Mouse (Mus musculus) hindbrain, embryonic 14.5 days (tissue): ENCODE data around the gene Nfib. TPM values are rescaled to one million over a fixed set of nuclear protein-coding genes. Genes with fewer than 3 reads are reported as not detected.
A peak's percentile ranks its signal among the peaks of the same experiment; 100 is the strongest.

ENCODE experiments used
- ATAC-seq: fragments of 200-750 bp; cut with Nextera tagmentation; 2 replicates; pipeline ENCODE4 v1.8.0; 2017; ENCODE audit warnings: moderate number of reproducible peaks, mild to moderate bottlenecking, moderate TSS enrichment, moderate library complexity; ENCODE audit not compliant: low FRiP score
- DNase-seq: peaks from one replicate; pipeline ENCODE4 v3.0.0-alpha.2; 2015; ENCODE audit warnings: low spot score
- H3K27ac ChIP-seq: fragments of 300-500 bp; sonication (generic); 2 replicates; pipeline ENCODE4 v1.5.1; 2014; ENCODE audit warnings: mild to moderate bottlenecking, moderate library complexity
- H3K27me3 ChIP-seq: fragments of 300-500 bp; sonication (generic); 2 replicates; pipeline ENCODE4 v1.6.1; 2014; ENCODE audit warnings: mild to moderate bottlenecking, low read length, mixed read lengths; ENCODE audit not compliant: control insufficient read depth, insufficient read depth
- H3K36me3 ChIP-seq: fragments of 300-500 bp; sonication (generic); replicated peaks from 2 replicates; pipeline ENCODE4 v1.6.1; 2014; ENCODE audit not compliant: control insufficient read depth, insufficient read depth
- H3K4me1 ChIP-seq: fragments of 300-500 bp; sonication (generic); replicated peaks from 2 replicates; pipeline ENCODE4 v1.6.1; 2014; ENCODE audit warnings: antibody characterized with exemption, low read length, mixed read lengths; ENCODE audit not compliant: control insufficient read depth, insufficient read depth
- H3K4me2 ChIP-seq: fragments of 300-500 bp; sonication (generic); replicated peaks from 2 replicates; pipeline ENCODE4 v1.6.1; 2014; ENCODE audit warnings: mild to moderate bottlenecking, moderate library complexity
- H3K4me3 ChIP-seq: fragments of 300-500 bp; sonication (generic); replicated peaks from 2 replicates; pipeline ENCODE4 v1.5.1; 2014; ENCODE audit warnings: mild to moderate bottlenecking, low read length
- H3K9ac ChIP-seq: fragments of 300-500 bp; sonication (generic); 2 replicates; pipeline ENCODE4 v1.6.1; 2014
- H3K9me3 ChIP-seq: fragments of 300-500 bp; sonication (generic); 2 replicates; pipeline ENCODE4 v1.6.1; 2016; ENCODE audit warnings: low read length; ENCODE audit not compliant: control insufficient read depth
- WGBS: fragments of 180-500 bp; shearing (Covaris S2); extraction: QIAGEN DNeasy Blood & Tissue Kit; methylation state at CpG from one replicate; pipeline ENCODE4 v1.1.7; 2014; 5-methylcytosine and 5-hydroxymethylcytosine counted together
- polyA plus RNA-seq: library from polyadenylated mRNA; unstranded; fragments of >200 nt; fragmentation: Nextera tagmentation; extraction: Ambion mirVana; gene quantifications from 2 replicates; pipeline ENCODE4 v1.2.1, GENCODE M21; 2014

Gene Nfib
- polyA plus RNA-seq, 1 experiment from 2014 or later = 90.8 TPM

GRCm38 (mm10) chr4:82426224-82426623 is 279.3 kb downstream of the Nfib start:
- Histone ChIP-seq H3K27ac (no peak overlapping the region), H3K36me3 (no peaks in the 10 kb centered on the region), H3K9ac (no peak overlapping the region), H3K4me1 (no peaks in the 10 kb centered on the region), H3K27me3 (no peaks in the 10 kb centered on the region), H3K4me3 (no peak overlapping the region), H3K4me2 (no peak overlapping the region), H3K9me3 (no peaks in the 10 kb centered on the region)
- ATAC-seq (no peak), DNase-seq (no peak)
- 91% methylated on average over 4 of the region's 4 CpGs for WGBS

GRCm38 (mm10) chr4:82418241-82418640 is 287.3 kb downstream of the Nfib start:
- H3K9me3 ChIP-seq = no peaks in the 10 kb centered on the region
- no peak overlapping the region for H3K4me3 ChIP-seq
- no peaks in the 10 kb centered on the region for H3K4me1 ChIP-seq
- WGBS = 66% methylated on average over 4 of the region's 4 CpGs
- no peak overlapping the region for H3K27ac ChIP-seq
- ATAC-seq (no peak), DNase-seq (no peak)
- no peaks in the 10 kb centered on the region for H3K36me3 ChIP-seq
- no peaks in the 10 kb centered on the region for H3K27me3 ChIP-seq
- no peak overlapping the region for H3K9ac ChIP-seq
- H3K4me2 ChIP-seq = no peak overlapping the region

GRCm38 (mm10) chr4:82415817-82416216 is 289.7 kb downstream of the Nfib start:
- no peak overlapping the region for H3K27ac ChIP-seq
- no peak overlapping the region for H3K4me3 ChIP-seq
- no peaks in the 10 kb centered on the region for H3K4me1 ChIP-seq
- H3K4me2 ChIP-seq = no peak overlapping the region
- no peak for DNase-seq
- H3K36me3 ChIP-seq = no peaks in the 10 kb centered on the region
- WGBS = 69% methylated on average over 4 of the region's 4 CpGs
- H3K27me3 ChIP-seq = no peaks in the 10 kb centered on the region
- ATAC-seq = no peak
- no peak overlapping the region for H3K9ac ChIP-seq
- no peaks in the 10 kb centered on the region for H3K9me3 ChIP-seq

GRCm38 (mm10) chr4:82412651-82413050 is 292.9 kb downstream of the Nfib start:
- Histone ChIP-seq H3K9me3 (no peaks in the 10 kb centered on the region), H3K4me2 (no peak overlapping the region), H3K27me3 (no peaks in the 10 kb centered on the region), H3K36me3 (no peaks in the 10 kb centered on the region), H3K4me1 (peaks cover 11% of the 10 kb centered on the region), H3K4me3 (no peak overlapping the region), H3K9ac (no peak overlapping the region), H3K27ac (no peak overlapping the region)
- WGBS = 80% methylated on average over 7 of the region's 7 CpGs
- ATAC-seq = no peak
- no peak for DNase-seq

- no peak overlapping the region for H3K27ac ChIP-seq
- H3K4me3 ChIP-seq = no peak overlapping the region
- H3K9me3 ChIP-seq = no peaks in the 10 kb centered on the region
- H3K27me3 ChIP-seq = no peaks in the 10 kb centered on the region
- peaks cover 12% of the 10 kb centered on the region for H3K4me1 ChIP-seq
- WGBS = 69% methylated on average over 5 of the region's 5 CpGs
- no peak overlapping the region for H3K9ac ChIP-seq
- no peak overlapping the region for H3K4me2 ChIP-seq
- no peak for DNase-seq
- no peaks in the 10 kb centered on the region for H3K36me3 ChIP-seq
- no peak for ATAC-seq
Observed at GRCm38 (mm10) chr4:82411965-82412364, 293.6 kb downstream of the Nfib start.

- peak overlapping the region; percentile 39 for H3K4me2 ChIP-seq
- H3K9ac ChIP-seq = peak overlapping the region; percentile 12; the same call in 1 of the 2 replicates
- no peak overlapping the region for H3K4me3 ChIP-seq
- peak; percentile 25; the same call in 1 of the 2 replicates for ATAC-seq
- WGBS = 36% methylated on average over 22 of the region's 22 CpGs
- no peaks in the 10 kb centered on the region for H3K9me3 ChIP-seq
- peak overlapping the region; percentile 49; the same call in 1 of the 2 replicates for H3K27ac ChIP-seq
- no peaks in the 10 kb centered on the region for H3K27me3 ChIP-seq
- DNase-seq = peak; percentile 55
- no peaks in the 10 kb centered on the region for H3K36me3 ChIP-seq
- peaks cover 14% of the 10 kb centered on the region for H3K4me1 ChIP-seq
Observed at GRCm38 (mm10) chr4:82408463-82409404, 296.8 kb downstream of the Nfib start.

GRCm38 (mm10) chr4:82406511-82406910 is 299.0 kb downstream of the Nfib start:
- H3K27me3 ChIP-seq = no peaks in the 10 kb centered on the region
- no peak overlapping the region for H3K9ac ChIP-seq
- H3K4me3 ChIP-seq = no peak overlapping the region
- H3K27ac ChIP-seq = no peak overlapping the region
- H3K9me3 ChIP-seq = no peaks in the 10 kb centered on the region
- peaks cover 19% of the 10 kb centered on the region for H3K4me1 ChIP-seq
- no peak overlapping the region for H3K4me2 ChIP-seq
- 83% methylated on average over 6 of the region's 6 CpGs for WGBS
- H3K36me3 ChIP-seq = no peaks in the 10 kb centered on the region
- DNase-seq = no peak
- no peak for ATAC-seq

- no peak overlapping the region for H3K4me3 ChIP-seq
- DNase-seq (no peak), ATAC-seq (no peak)
- H3K9ac ChIP-seq = no peak overlapping the region
- no peaks in the 10 kb centered on the region for H3K27me3 ChIP-seq
- no peak overlapping the region for H3K4me2 ChIP-seq
- peaks cover 19% of the 10 kb centered on the region for H3K4me1 ChIP-seq
- H3K9me3 ChIP-seq = no peaks in the 10 kb centered on the region
- H3K36me3 ChIP-seq = no peaks in the 10 kb centered on the region
- H3K27ac ChIP-seq = no peak overlapping the region
- 84% methylated on average over 5 of the region's 5 CpGs for WGBS
Observed at GRCm38 (mm10) chr4:82405791-82406190, 299.8 kb downstream of the Nfib start.

- Histone ChIP-seq H3K4me1 (peaks cover 20% of the 10 kb centered on the region), H3K27me3 (no peaks in the 10 kb centered on the region), H3K36me3 (no peaks in the 10 kb centered on the region), H3K27ac (peak overlapping the region; percentile 9), H3K9ac (no peak overlapping the region), H3K4me3 (no peak overlapping the region), H3K4me2 (no peak overlapping the region), H3K9me3 (no peaks in the 10 kb centered on the region)
- WGBS = 68% methylated on average over 13 of the region's 13 CpGs
- DNase-seq = no peak
- ATAC-seq = peak; percentile 44; the same call in 1 of the 2 replicates
Observed at GRCm38 (mm10) chr4:82403975-82404651, 301.4 kb downstream of the Nfib start.
